Mouse (Mus musculus): ENCODE results near the gene Syne3.

DNA sequence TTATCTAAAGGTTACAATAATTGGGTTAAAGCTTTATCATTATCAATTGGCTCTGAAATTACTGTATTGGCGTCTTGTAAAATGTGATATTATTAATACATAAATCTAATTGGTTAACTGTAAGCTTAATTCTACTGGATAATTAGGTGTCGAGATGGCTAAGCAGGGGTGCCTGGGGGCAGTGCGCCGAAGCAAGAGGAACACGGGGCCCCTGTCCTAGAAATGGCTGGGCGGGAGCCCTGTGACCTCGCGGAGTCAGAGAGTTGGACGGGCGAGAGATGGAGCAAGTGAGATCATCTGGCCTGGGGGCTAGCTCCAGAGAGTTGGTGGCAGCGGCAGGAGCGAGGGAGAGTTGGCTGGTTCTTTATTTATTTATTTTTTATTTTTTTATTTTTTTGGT is 40.2 kb upstream of the Syne3 start:
- no peak for TF ChIP-seq POLR2A (IDR thresholded peaks at IDR 0.05; ENCODE audit: borderline replicate concordance, control insufficient read depth, low read depth, low read length)
- TF ChIP-seq CTCF (IDR thresholded peaks at IDR 0.05; ENCODE audit: control insufficient read depth, insufficient read depth, low read length) = no peak
